Mouse (Mus musculus) kidney, embryonic 14.5 days (tissue): ENCODE measurements around the gene Ppp1r37. TPM values are rescaled to one million over a fixed set of nuclear protein-coding genes. Genes with fewer than 3 reads are reported as not detected.
A peak's percentile ranks its signal among the peaks of the same experiment; 100 is the strongest.

Experiments
- ATAC-seq: fragments of 200-750 bp; cut with Nextera tagmentation; 2 replicates; pipeline ENCODE4 v1.8.0; 2017; ENCODE audit warnings: moderate number of reproducible peaks, mild to moderate bottlenecking, moderate TSS enrichment, moderate library complexity; ENCODE audit not compliant: low FRiP score, low TSS enrichment
- H3K27ac ChIP-seq: fragments of 300-500 bp; sonication (generic); 2 replicates; pipeline ENCODE4 v1.5.1; 2014; ENCODE audit warnings: low read depth, mild to moderate bottlenecking, low read length, moderate library complexity, mixed read lengths
- H3K27me3 ChIP-seq: fragments of 300-500 bp; sonication (generic); 2 replicates; pipeline ENCODE4 v1.6.1; 2014; ENCODE audit warnings: mild to moderate bottlenecking, low read length; ENCODE audit not compliant: control insufficient read depth, insufficient read depth
- H3K36me3 ChIP-seq: fragments of 300-500 bp; sonication (generic); 2 replicates; pipeline ENCODE4 v1.6.1; 2014; ENCODE audit warnings: low read length, mixed read lengths; ENCODE audit not compliant: control insufficient read depth, insufficient read depth
- H3K4me1 ChIP-seq: fragments of 300-500 bp; sonication (generic); 2 replicates; pipeline ENCODE4 v1.6.1; 2014; ENCODE audit warnings: low read length, mixed read lengths; ENCODE audit not compliant: control insufficient read depth, insufficient read depth
- H3K4me2 ChIP-seq: fragments of 300-500 bp; sonication (generic); replicated peaks from 2 replicates; pipeline ENCODE4 v1.6.1; 2014; ENCODE audit warnings: low read depth, mild to moderate bottlenecking, low read length
- H3K4me3 ChIP-seq: fragments of 300-500 bp; sonication (generic); 2 replicates; pipeline ENCODE4 v1.5.1; 2014; ENCODE audit warnings: mild to moderate bottlenecking, low read length
- H3K9ac ChIP-seq: fragments of 300-500 bp; sonication (generic); 2 replicates; pipeline ENCODE4 v1.6.1; 2014; ENCODE audit warnings: low read depth, mild to moderate bottlenecking, low read length, moderate library complexity
- H3K9me3 ChIP-seq: fragments of 300-500 bp; sonication (generic); 2 replicates; pipeline ENCODE4 v1.6.1; 2016; ENCODE audit warnings: low read length; ENCODE audit not compliant: control insufficient read depth
- WGBS: fragments of 180-500 bp; shearing (Covaris S2); extraction: QIAGEN DNeasy Blood & Tissue Kit; methylation state at CpG from one replicate; pipeline ENCODE4 v1.1.7; 2014; 5-methylcytosine and 5-hydroxymethylcytosine counted together
- polyA plus RNA-seq: library from polyadenylated mRNA; unstranded; fragments of >200 nt; fragmentation: Nextera tagmentation; extraction: Ambion mirVana; gene quantifications from 2 replicates; pipeline ENCODE4 v1.2.1, GENCODE M21; 2014

Gene Ppp1r37
- polyA plus RNA-seq, 1 experiment from 2014 or later, result 6.5 TPM

DNA sequence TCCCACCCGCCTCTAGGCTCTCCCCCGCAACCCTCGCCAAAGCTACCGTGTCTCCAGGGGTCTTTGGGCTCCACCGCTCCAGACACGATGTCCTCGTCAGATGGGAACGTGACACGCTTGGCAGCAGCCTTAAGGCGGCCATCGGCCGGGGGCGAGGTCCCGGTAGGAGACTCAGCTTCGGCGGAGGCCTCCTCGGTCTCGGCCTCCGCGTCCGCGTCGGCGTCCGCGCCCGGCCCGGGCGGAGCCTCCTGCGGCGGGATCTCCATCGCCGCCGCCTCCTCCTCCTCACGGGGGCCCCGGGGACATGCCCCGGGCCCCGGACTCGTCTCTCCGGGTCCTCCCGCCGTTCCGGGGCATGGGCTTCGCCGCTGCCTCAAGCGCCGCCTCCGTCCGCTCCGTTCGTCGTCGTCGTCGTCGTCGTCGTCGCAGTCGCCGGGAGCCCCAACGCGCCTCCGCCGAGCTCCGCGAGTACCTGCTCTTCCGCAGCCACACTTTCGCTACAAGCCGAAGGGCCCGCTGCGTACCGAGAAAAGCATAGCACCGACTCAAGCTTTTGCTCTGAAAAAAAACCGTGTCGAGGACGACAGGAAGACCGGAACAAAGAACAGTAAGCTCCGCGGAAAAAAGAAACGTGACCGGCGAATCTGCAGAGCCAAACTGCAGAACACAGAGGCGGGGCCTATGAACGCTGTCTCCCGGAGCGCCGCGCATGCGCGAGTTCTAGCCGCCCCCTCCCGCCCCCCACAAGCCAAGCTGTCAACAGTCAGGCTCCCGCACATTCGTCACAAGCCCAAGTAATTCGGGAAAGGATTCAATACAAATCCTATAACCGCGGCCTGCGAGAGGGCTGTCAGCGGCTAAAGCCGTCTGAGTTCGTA lies 872 bp downstream of the Ppp1r37 start:
- peak; percentile 81 for ATAC-seq
- Histone ChIP-seq H3K4me3 (peak overlapping the region; percentile 64), H3K27me3 (no peaks in the 10 kb centered on the region), H3K9me3 (no peaks in the 10 kb centered on the region), H3K4me2 (peak overlapping the region; percentile 90), H3K36me3 (peaks cover 24% of the 10 kb centered on the region), H3K27ac (peak overlapping the region; percentile 93), H3K4me1 (peaks cover 13% of the 10 kb centered on the region), H3K9ac (peak overlapping the region; percentile 94)
- 1% methylated on average over 102 of the region's 102 CpGs for WGBS

GRCm38 (mm10) chr7:19561431-19561764 lies 1.5 kb downstream of the Ppp1r37 start:
- no peak for ATAC-seq

GRCm38 (mm10) chr7:19560491-19561260 lies 2.2 kb downstream of the Ppp1r37 start:
- peak overlapping the region; percentile 62 for H3K4me2 ChIP-seq
- H3K9ac ChIP-seq, result peak overlapping the region; percentile 94
- H3K36me3 ChIP-seq, result peaks cover 23% of the 10 kb centered on the region
- no peak for ATAC-seq
- no peak overlapping the region for H3K27ac ChIP-seq
- H3K9me3 ChIP-seq, result no peaks in the 10 kb centered on the region
- 17% methylated on average over 11 of the region's 11 CpGs for WGBS
- peaks cover 13% of the 10 kb centered on the region for H3K4me1 ChIP-seq
- peak overlapping the region; percentile 64 for H3K4me3 ChIP-seq
- H3K27me3 ChIP-seq, result no peaks in the 10 kb centered on the region

More at GRCm38 (mm10) chr7:19561431-19561764, 1.5 kb downstream of the Ppp1r37 start:
- H3K36me3 ChIP-seq, result peaks cover 21% of the 10 kb centered on the region
- H3K27me3 ChIP-seq, result no peaks in the 10 kb centered on the region
- no peaks in the 10 kb centered on the region for H3K9me3 ChIP-seq
- WGBS, result 1% methylated on average over 11 of the region's 11 CpGs
- peak overlapping the region; percentile 94 for H3K9ac ChIP-seq
- peaks cover 13% of the 10 kb centered on the region for H3K4me1 ChIP-seq
- peak overlapping the region; percentile 62 for H3K4me2 ChIP-seq
- H3K27ac ChIP-seq, result no peak overlapping the region
- H3K4me3 ChIP-seq, result peak overlapping the region; percentile 64

GRCm38 (mm10) chr7:19558965-19559364 lies 3.9 kb downstream of the Ppp1r37 start:
- H3K4me3 ChIP-seq, result no peak overlapping the region

DNA sequence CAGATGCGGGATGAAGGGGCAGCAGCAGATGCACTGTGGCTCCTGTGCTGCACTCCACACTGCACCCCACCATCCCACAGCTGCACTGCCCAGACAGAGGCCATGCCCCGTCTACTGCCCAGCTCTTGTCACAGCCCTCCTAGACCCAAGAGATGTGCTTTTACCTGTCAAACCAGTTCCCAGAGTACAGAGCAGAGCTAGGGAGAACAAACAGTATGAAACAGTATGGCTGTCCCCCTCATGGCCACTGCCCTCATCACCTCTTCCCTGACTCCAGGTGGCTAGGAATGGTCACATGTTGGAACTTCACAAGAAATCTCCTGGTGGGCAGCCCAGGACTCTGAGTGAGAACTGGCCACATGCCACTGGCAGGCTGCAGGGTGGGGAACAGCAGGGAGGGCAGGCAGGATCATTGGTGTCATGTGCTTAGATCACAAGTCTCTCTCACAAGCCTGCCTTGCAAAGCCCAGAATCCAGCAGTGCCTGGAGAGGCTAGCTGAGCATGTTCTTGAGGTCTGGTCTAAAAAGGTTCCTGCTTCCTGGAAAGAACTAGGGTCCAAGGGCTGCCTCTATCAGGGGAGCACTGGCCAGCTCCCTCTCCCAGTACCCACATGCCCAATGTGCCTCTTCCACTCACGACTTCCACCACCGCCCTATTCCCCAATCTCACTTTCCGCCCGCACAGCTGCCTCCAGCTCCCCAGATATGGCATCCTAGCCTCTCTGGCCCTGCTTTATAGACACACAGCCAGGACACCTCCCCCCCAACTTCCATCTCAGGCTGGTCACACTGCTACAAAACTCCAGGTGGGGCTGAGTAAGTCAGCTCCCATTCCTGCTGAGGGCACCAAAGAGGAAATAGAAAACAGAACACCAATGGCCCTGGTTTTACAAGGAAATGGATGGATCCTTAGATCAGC lies 4.6 kb downstream of the Ppp1r37 start:
- Histone ChIP-seq H3K27ac (no peak overlapping the region), H3K27me3 (no peaks in the 10 kb centered on the region), H3K9me3 (no peaks in the 10 kb centered on the region), H3K9ac (no peak overlapping the region), H3K4me2 (no peak overlapping the region), H3K4me1 (peaks cover 13% of the 10 kb centered on the region), H3K4me3 (no peak overlapping the region), H3K36me3 (peaks cover 17% of the 10 kb centered on the region)
- WGBS, result 89% methylated on average over 6 of the region's 6 CpGs
- ATAC-seq, result no peak

More at GRCm38 (mm10) chr7:19558965-19559364, 3.9 kb downstream of the Ppp1r37 start:
- 30% methylated on average over 2 of the region's 2 CpGs for WGBS
- Histone ChIP-seq H3K27me3 (no peaks in the 10 kb centered on the region), H3K4me1 (peaks cover 13% of the 10 kb centered on the region), H3K9ac (no peak overlapping the region), H3K27ac (no peak overlapping the region), H3K9me3 (no peaks in the 10 kb centered on the region), H3K4me2 (no peak overlapping the region), H3K36me3 (peaks cover 12% of the 10 kb centered on the region; the same call in 1 of the 2 replicates)
- ATAC-seq, result no peak

GRCm38 (mm10) chr7:19557086-19557485 lies 5.8 kb downstream of the Ppp1r37 start:
- Histone ChIP-seq H3K9ac (no peak overlapping the region), H3K27ac (no peak overlapping the region)
- 85% methylated on average over 2 of the region's 2 CpGs for WGBS

GRCm38 (mm10) chr7:19554168-19554567 lies 8.7 kb downstream of the Ppp1r37 start:
- Histone ChIP-seq H3K36me3 (peaks cover 22% of the 10 kb centered on the region), H3K4me1 (no peaks in the 10 kb centered on the region), H3K27ac (no peak overlapping the region), H3K4me2 (no peak overlapping the region), H3K9me3 (no peaks in the 10 kb centered on the region), H3K4me3 (no peak overlapping the region), H3K9ac (no peak overlapping the region; the same call in 1 of the 2 replicates), H3K27me3 (no peaks in the 10 kb centered on the region)
- 54% methylated on average over 1 of the region's 1 CpGs for WGBS
- ATAC-seq, result no peak

More at GRCm38 (mm10) chr7:19557086-19557485, 5.8 kb downstream of the Ppp1r37 start:
- no peaks in the 10 kb centered on the region for H3K27me3 ChIP-seq
- peaks cover 22% of the 10 kb centered on the region for H3K36me3 ChIP-seq
- H3K9me3 ChIP-seq, result no peaks in the 10 kb centered on the region
- no peak overlapping the region for H3K4me3 ChIP-seq
- peaks cover 13% of the 10 kb centered on the region for H3K4me1 ChIP-seq
- no peak overlapping the region for H3K4me2 ChIP-seq
- ATAC-seq, result no peak

GRCm38 (mm10) chr7:19552443-19552842 lies 10.4 kb downstream of the Ppp1r37 start:
- Histone ChIP-seq H3K27me3 (no peaks in the 10 kb centered on the region), H3K9me3 (no peaks in the 10 kb centered on the region), H3K9ac (no peak overlapping the region), H3K27ac (no peak overlapping the region), H3K4me1 (no peaks in the 10 kb centered on the region), H3K4me2 (no peak overlapping the region), H3K4me3 (no peak overlapping the region), H3K36me3 (peaks cover 17% of the 10 kb centered on the region)
- no peak for ATAC-seq
- WGBS, result 35% methylated on average over 2 of the region's 2 CpGs
